Mouse (Mus musculus) hindbrain, embryonic 15.5 days (tissue): Measurements from ENCODE around the gene Obscn. TPM values are rescaled to one million over a fixed set of nuclear protein-coding genes. Genes with fewer than 3 reads are reported as not detected.

Source experiments
- ATAC-seq: fragments of 200-750 bp; cut with Nextera tagmentation; 2 replicates; pipeline ENCODE4 v1.8.0; 2017; ENCODE audit warnings: low read depth, moderate number of reproducible peaks, moderate TSS enrichment; ENCODE audit not compliant: low FRiP score
- H3K27ac ChIP-seq: fragments of 300-500 bp; sonication (generic); replicated peaks from 2 replicates; pipeline ENCODE4 v1.5.1; 2015; ENCODE audit warnings: mild to moderate bottlenecking, inconsistent platforms
- H3K27me3 ChIP-seq: fragments of 300-500 bp; sonication (generic); 2 replicates; pipeline ENCODE4 v1.6.1; 2015; ENCODE audit warnings: control low read depth, inconsistent platforms
- H3K36me3 ChIP-seq: fragments of 300-500 bp; sonication (generic); 2 replicates; pipeline ENCODE4 v1.6.1; 2015; ENCODE audit warnings: control low read depth, inconsistent platforms
- H3K4me1 ChIP-seq: fragments of 300-500 bp; sonication (generic); replicated peaks from 2 replicates; pipeline ENCODE4 v1.6.1; 2015; ENCODE audit warnings: control low read depth, inconsistent platforms
- H3K4me2 ChIP-seq: fragments of 300-500 bp; sonication (generic); 2 replicates; pipeline ENCODE4 v1.6.1; 2015; ENCODE audit warnings: moderate library complexity, mild to moderate bottlenecking, inconsistent platforms
- H3K4me3 ChIP-seq: fragments of 300-500 bp; sonication (generic); 2 replicates; pipeline ENCODE4 v1.5.1; 2015; ENCODE audit warnings: mild to moderate bottlenecking, inconsistent platforms
- H3K9ac ChIP-seq: fragments of 300-500 bp; sonication (generic); 2 replicates; pipeline ENCODE4 v1.6.1; 2015; ENCODE audit warnings: inconsistent platforms
- H3K9me3 ChIP-seq: fragments of 300-500 bp; sonication (generic); 2 replicates; pipeline ENCODE4 v1.6.1; 2016; ENCODE audit warnings: control low read depth, inconsistent platforms
- WGBS: fragments of 180-500 bp; shearing (Covaris S2); methylation state at CpG from one replicate; pipeline ENCODE4 v1.1.7; 2015; 5-methylcytosine and 5-hydroxymethylcytosine counted together
- polyA plus RNA-seq: library from polyadenylated mRNA; unstranded; fragments of >200 nt; fragmentation: Nextera tagmentation; extraction: Ambion mirVana; gene quantifications from 2 replicates; pipeline ENCODE4 v1.2.1, GENCODE M21; 2015

Obscn gene
- polyA plus RNA-seq, 1 experiment from 2014 or later, result 0.45 TPM

DNA sequence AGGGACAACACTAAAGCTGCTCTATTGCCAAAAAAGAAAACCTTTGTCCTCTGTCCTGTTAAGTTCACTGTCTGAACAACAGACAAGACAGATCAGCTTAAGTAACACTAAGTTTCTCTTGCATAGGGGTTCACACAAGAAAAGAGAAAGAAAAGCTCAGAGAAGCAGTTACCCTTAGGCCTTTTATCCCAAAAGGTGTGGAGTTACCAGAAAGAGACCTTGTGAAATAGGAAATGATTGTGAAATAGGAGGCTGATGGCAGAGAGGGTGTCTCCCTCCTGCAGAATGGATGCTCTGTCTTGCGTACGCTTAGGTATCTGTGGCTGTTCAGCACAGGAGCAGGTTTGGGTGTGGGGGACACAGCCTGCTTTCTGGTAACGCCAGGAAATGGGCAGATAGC is 157.0 kb downstream of the Obscn start:
- H3K36me3 ChIP-seq, result peaks cover 14% of the 10 kb centered on the region
- peak overlapping the region; percentile 95; the same call in 1 of the 2 replicates for H3K9ac ChIP-seq
- 77% methylated on average over 3 of the region's 3 CpGs for WGBS
- no peak for ATAC-seq
- H3K27ac ChIP-seq, result no peak overlapping the region
- peak overlapping the region; percentile 97 for H3K4me3 ChIP-seq
- no peaks in the 10 kb centered on the region for H3K27me3 ChIP-seq
- peaks cover 52% of the 10 kb centered on the region for H3K4me1 ChIP-seq
- peak overlapping the region; percentile 95 for H3K4me2 ChIP-seq
- no peaks in the 10 kb centered on the region for H3K9me3 ChIP-seq

DNA sequence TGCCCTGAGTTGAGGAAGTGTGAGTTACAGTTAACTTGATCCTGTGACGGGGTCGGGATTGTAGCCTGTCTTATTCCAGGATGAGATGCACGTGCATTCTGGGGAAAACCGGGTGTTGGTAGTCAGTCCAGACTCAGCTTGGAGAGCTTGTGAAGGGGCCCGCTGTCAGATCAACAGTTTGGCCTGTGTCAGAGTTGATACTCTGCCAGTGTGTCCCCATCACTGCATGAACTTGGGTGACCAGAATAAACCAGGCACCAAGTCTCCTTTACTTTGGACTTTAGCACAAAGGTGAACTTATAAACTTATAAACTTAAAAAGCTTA is 157.5 kb downstream of the Obscn start:
- WGBS, result 4% methylated on average over 5 of the region's 5 CpGs
- no peak for ATAC-seq
- H3K4me2 ChIP-seq, result peak overlapping the region; percentile 95
- H3K9ac ChIP-seq, result peak overlapping the region; percentile 95
- no peaks in the 10 kb centered on the region for H3K9me3 ChIP-seq
- H3K36me3 ChIP-seq, result peaks cover 9% of the 10 kb centered on the region; the same call in 1 of the 2 replicates
- peaks cover 52% of the 10 kb centered on the region for H3K4me1 ChIP-seq
- H3K27me3 ChIP-seq, result no peaks in the 10 kb centered on the region
- H3K27ac ChIP-seq, result peak overlapping the region; percentile 73; the same call in 1 of the 2 replicates
- H3K4me3 ChIP-seq, result peak overlapping the region; percentile 97

DNA sequence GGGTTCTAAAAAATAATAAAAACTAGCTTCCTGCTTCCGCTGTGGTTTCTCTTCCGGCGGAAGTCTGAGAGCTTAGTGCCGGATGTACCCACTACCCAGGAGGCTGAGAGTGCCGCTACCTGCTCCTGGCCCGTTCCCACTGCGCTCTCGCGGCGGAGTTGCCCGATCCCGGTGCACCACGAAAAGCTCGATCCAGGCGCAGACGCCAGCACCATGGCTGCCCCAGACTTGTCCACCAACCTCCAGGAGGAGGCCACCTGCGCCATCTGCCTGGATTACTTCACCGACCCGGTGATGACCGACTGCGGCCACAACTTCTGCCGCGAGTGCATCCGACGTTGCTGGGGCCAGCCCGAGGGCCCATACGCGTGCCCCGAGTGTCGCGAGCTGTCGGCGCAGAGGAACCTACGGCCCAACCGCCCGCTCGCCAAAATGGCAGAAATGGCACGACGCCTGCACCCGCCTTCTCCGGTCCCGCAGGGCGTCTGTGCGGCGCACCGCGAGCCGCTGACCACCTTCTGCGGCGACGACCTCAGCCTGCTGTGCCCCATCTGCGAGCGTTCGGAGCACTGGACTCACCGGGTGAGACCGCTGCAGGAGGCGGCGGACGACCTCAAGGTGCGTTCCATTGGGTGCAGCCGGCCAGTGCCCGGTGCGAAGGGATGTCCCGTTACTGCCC is 158.0 kb downstream of the Obscn start, which contains the start of gene Trim11:
TSS of gene Trim11 (plus strand) at position 67 of the 679 bp plus-strand sequence.
- Histone ChIP-seq H3K4me2 (peak within 1 kb of the TSS; percentile 95), H3K27me3 (no peaks in the 10 kb centered on the region), H3K36me3 (0 out of 2 replicates have a peak, but pooled peaks cover 8% of the 10 kb centered on the region), H3K9me3 (no peaks in the 10 kb centered on the region), H3K4me1 (peaks cover 52% of the 10 kb centered on the region), H3K27ac (peak within 1 kb of the TSS; percentile 73), H3K9ac (peak within 1 kb of the TSS; percentile 95), H3K4me3 (peak within 1 kb of the TSS; percentile 97)
- ATAC-seq, result peak; percentile 78
- under 1% methylated on average over 64 of the region's 64 CpGs for WGBS

DNA sequence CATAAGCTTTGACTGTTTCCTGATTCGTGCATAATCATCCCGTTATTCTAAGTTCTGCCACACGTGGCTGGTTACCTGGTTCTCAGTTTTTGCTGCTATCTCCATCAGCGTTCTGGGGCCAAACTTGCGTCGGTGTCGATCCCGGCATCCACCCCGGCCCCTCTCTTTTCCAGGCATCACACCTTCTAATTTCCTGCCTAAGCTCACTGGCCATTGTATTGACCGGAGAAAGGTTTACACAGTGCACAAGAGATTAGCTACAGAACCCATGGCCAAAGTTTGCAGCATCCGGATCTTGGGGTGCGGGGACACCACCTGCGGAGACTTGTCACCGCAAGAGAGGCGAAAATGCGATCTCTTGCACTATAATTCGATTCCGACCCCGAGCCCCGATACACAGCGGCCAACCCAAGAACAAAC is 158.6 kb downstream of the Obscn start:
- Histone ChIP-seq H3K9me3 (no peaks in the 10 kb centered on the region), H3K4me1 (peaks cover 52% of the 10 kb centered on the region)
- ATAC-seq, result no peak; the same call in 1 of the 2 replicates

DNA sequence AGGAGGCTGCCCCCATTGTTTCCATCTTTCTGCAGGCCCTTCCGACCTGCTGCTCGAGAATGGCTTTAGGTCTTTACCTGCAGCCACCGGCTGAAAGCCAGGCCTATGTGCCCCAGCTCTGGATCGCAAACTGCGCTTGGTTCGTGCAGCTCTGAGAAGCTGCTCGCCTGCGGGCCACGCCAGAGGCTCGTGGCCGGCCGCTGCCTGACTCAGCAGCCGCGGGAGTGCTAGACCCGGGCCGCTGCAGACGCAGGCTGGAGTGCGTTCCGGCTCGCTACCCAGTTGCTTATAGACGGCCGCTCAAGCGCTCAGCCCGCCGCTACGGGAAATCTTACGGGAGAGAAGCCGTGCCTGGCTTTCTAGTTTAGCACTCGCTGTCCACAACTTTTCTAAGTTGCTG is 159.1 kb downstream of the Obscn start:
- WGBS, result under 1% methylated on average over 29 of the region's 29 CpGs
- Histone ChIP-seq H3K9ac (peak overlapping the region; percentile 95), H3K4me1 (peaks cover 51% of the 10 kb centered on the region), H3K4me2 (peak overlapping the region; percentile 95), H3K4me3 (peak overlapping the region; percentile 97), H3K36me3 (no peaks in the 10 kb centered on the region), H3K27me3 (no peaks in the 10 kb centered on the region), H3K9me3 (no peaks in the 10 kb centered on the region), H3K27ac (peak overlapping the region; percentile 73)
- no peak for ATAC-seq

More for the DNA sequence above, 158.6 kb downstream of the Obscn start:
- WGBS, result under 1% methylated on average over 21 of the region's 21 CpGs
- Histone ChIP-seq H3K4me3 (peak overlapping the region; percentile 97), H3K27ac (peak overlapping the region; percentile 73), H3K27me3 (no peaks in the 10 kb centered on the region), H3K9ac (peak overlapping the region; percentile 95), H3K4me2 (peak overlapping the region; percentile 95), H3K36me3 (0 out of 2 replicates have a peak, but pooled peaks cover 3% of the 10 kb centered on the region)

DNA sequence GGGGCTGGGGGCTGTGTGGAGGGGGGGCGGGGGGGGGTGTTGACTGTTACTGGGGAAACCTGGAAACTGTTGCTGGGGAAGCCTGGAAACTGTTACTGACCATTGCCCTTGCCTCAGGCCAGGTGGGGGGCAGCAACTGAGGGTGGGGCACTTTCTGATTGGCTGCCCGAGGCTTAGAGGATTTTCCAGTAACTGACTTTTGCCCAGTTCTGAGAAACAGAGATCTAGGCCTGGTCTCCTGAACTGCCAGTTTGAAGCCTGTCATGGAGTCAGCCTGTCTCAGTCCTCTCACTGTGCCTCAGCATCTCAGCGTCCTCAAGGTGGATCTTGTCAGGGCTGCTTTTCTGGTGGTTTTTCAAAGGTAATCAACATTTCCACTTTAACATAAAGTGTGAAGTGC is 161.8 kb downstream of the Obscn start:
- Histone ChIP-seq H3K4me2 (no peak overlapping the region), H3K9me3 (no peaks in the 10 kb centered on the region), H3K36me3 (peaks cover 4% of the 10 kb centered on the region; the same call in 1 of the 2 replicates), H3K4me1 (peaks cover 25% of the 10 kb centered on the region), H3K27ac (no peak overlapping the region), H3K9ac (no peak overlapping the region), H3K4me3 (no peak overlapping the region), H3K27me3 (no peaks in the 10 kb centered on the region)
- no peak for ATAC-seq
- WGBS, result 84% methylated on average over 3 of the region's 3 CpGs

DNA sequence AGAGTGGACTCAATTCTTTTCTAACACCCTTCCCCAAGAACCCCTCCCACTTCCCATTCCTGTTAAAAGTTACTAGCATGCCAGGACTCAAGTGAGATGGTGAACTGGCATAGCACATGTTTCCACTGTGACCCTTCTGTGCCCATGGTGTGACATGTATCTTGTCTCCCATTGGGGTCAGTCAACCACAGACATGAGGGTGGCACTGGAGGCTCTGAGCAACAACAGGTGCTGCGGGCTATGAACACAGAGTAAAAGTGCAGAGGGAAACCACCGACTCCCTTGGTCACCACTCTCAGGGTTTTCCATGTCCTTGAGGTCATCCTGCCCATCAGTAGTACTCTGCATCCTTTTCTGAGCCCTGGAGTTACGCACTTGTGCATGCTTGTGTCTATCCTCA is 164.4 kb downstream of the Obscn start:
- no peak for ATAC-seq
- WGBS, result 94% methylated on average over 3 of the region's 3 CpGs
- H3K27ac ChIP-seq, result no peak overlapping the region
- peaks cover 4% of the 10 kb centered on the region; the same call in 1 of the 2 replicates for H3K36me3 ChIP-seq
- H3K9ac ChIP-seq, result no peak overlapping the region
- no peak overlapping the region for H3K4me3 ChIP-seq
- no peaks in the 10 kb centered on the region for H3K27me3 ChIP-seq
- no peaks in the 10 kb centered on the region for H3K9me3 ChIP-seq
- H3K4me1 ChIP-seq, result peaks cover 11% of the 10 kb centered on the region
- no peak overlapping the region for H3K4me2 ChIP-seq

DNA sequence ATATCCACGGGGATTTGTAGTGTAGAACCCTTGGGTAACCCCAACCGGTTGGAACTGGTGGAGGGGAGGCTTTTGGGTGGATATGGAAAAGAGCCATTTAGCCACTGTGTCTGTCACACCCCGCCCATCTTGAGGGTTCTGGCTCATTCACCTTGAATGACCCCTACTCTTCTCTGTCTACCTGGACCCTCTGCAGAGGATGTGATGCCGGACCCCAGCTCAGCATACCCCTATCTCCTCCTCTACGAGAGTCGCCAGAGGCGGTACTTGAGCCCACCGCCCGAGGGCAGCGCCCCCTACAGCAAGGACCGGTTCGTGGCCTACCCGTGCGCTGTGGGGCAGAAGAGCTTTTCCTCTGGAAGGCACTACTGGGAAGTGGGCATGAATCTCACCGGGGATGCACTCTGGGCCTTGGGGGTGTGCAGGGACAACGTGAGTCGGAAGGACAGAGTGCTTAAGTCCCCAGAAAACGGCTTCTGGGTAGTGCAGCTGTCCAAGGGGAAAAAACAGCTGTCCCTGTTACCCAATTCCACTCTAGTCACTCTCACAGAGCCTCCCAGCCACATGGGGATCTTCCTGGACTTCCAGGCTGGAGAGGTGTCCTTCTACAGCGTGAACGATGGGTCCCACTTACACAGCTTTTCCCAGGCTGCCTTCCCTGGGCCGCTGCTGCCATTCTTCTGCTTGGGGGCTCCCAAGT is 165.2 kb downstream of the Obscn start:
- H3K4me1 ChIP-seq, result peaks cover 8% of the 10 kb centered on the region
- WGBS, result 91% methylated on average over 21 of the region's 21 CpGs
- no peak overlapping the region for H3K9ac ChIP-seq
- no peaks in the 10 kb centered on the region for H3K27me3 ChIP-seq
- H3K36me3 ChIP-seq, result peaks cover 4% of the 10 kb centered on the region; the same call in 1 of the 2 replicates
- H3K4me2 ChIP-seq, result no peak overlapping the region
- no peak for ATAC-seq
- H3K9me3 ChIP-seq, result no peaks in the 10 kb centered on the region
- no peak overlapping the region for H3K27ac ChIP-seq
- H3K4me3 ChIP-seq, result no peak overlapping the region

DNA sequence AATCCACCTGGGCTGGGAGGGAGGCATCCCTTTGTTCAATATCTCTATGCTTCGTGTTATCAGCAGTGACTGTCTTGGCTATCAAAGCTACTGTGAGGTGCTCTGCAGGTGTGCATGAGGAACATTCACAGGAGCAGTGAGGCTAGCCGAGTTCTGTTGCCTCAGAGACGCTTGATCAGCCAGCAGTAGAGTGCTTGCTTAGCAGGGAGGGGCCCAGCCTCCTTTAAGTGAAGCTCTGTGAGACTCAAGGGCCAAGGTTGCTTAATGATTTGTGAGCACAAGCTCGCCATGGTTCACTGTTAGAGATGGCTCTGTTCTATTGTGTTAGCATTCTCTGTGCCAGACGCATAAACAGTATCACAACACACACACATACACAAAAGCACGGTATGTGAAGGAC is 166.5 kb downstream of the Obscn start:
- H3K4me2 ChIP-seq, result no peak overlapping the region
- no peaks in the 10 kb centered on the region for H3K9me3 ChIP-seq
- H3K27me3 ChIP-seq, result no peaks in the 10 kb centered on the region
- H3K27ac ChIP-seq, result no peak overlapping the region
- whole genome bisulfite sequencing, result 83% methylated on average over 6 of the region's 6 CpGs
- H3K4me3 ChIP-seq, result no peak overlapping the region
- no peaks in the 10 kb centered on the region for H3K4me1 ChIP-seq
- H3K9ac ChIP-seq, result no peak overlapping the region
- peaks cover 4% of the 10 kb centered on the region; the same call in 1 of the 2 replicates for H3K36me3 ChIP-seq
- ATAC-seq, result no peak

DNA sequence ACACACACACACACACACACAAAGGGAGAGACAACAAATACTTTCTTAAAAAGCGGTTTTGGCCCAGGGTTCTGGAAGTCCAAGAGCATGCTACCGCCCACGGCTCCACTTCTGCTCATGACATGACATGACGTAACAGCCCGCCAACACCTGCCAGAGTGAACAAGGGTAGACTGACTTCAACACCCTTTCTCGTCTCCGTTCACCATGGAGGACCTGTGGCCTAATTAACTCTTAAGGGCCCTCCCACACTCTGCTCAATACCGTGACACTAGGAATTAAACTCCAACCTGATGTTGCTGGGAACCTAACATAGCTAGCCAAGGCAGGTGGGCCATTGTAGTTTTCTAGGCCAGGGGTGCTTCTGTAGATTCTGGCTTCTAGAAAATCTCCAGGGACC is 167.2 kb downstream of the Obscn start:
- no peaks in the 10 kb centered on the region for H3K27me3 ChIP-seq
- no peak overlapping the region for H3K27ac ChIP-seq
- H3K4me3 ChIP-seq, result no peak overlapping the region
- no peak for ATAC-seq
- WGBS, result 88% methylated on average over 8 of the region's 8 CpGs
- no peak overlapping the region for H3K9ac ChIP-seq
- H3K4me2 ChIP-seq, result no peak overlapping the region
- no peaks in the 10 kb centered on the region for H3K4me1 ChIP-seq
- H3K36me3 ChIP-seq, result peaks cover 4% of the 10 kb centered on the region; the same call in 1 of the 2 replicates
- no peaks in the 10 kb centered on the region for H3K9me3 ChIP-seq

DNA sequence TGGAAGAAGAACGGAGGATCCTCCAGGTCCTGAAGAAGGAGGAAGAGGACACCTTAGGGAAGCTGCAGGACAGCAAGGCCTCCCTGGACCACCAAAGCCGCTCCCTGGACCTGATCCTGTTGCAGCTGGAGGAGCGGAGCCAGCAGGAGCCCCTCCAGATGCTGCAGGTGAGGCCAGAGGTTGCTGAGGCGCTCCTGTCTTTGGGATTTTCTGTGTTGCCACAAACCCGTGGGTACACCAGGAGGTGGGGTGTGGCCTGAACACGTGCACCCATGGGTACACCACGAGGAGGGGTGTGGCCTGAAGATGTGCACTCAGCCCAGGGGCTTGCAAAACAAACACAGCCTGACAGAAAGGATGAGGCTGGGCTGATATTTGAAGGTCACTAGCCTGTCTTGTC is 167.7 kb downstream of the Obscn start:
- no peak for ATAC-seq
- WGBS, result 86% methylated on average over 7 of the region's 7 CpGs
- Histone ChIP-seq H3K9ac (no peak overlapping the region), H3K9me3 (no peaks in the 10 kb centered on the region), H3K4me3 (no peak overlapping the region), H3K27me3 (no peaks in the 10 kb centered on the region), H3K4me1 (no peaks in the 10 kb centered on the region), H3K36me3 (peaks cover 4% of the 10 kb centered on the region; the same call in 1 of the 2 replicates), H3K27ac (no peak overlapping the region), H3K4me2 (no peak overlapping the region)

DNA sequence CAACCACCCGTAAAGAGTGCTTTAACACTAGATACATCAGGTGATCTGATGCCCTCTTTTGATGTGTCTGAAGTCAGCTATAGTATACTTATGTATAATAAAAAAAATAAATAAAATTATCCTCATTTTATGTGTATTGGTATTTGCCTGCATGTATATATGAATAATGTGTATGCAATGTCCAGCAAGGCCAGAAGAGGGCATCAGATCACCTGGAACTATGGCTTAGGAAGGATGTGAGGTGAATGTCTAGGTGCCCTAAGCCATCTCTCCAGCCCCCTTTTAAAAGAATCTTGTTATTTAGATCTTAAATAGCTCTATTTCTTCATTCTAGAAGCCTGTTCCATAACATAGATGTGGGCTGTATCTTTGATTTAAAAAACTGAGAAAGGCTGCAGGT is 168.9 kb downstream of the Obscn start:
- H3K4me1 ChIP-seq, result no peaks in the 10 kb centered on the region
- no peaks in the 10 kb centered on the region for H3K9me3 ChIP-seq
- H3K9ac ChIP-seq, result no peak overlapping the region
- H3K36me3 ChIP-seq, result peaks cover 4% of the 10 kb centered on the region; the same call in 1 of the 2 replicates
- no peak overlapping the region for H3K4me2 ChIP-seq
- 94% methylated on average over 1 of the region's 1 CpGs for WGBS
- no peaks in the 10 kb centered on the region for H3K27me3 ChIP-seq
- H3K4me3 ChIP-seq, result no peak overlapping the region
- ATAC-seq, result no peak
- no peak overlapping the region for H3K27ac ChIP-seq
